Mouse (Mus musculus) small intestine, adult 2 months (tissue): ENCODE data around the gene Resf1.

Experiments used
- CTCF ChIP-seq: fragments of 200-500 bp; IDR thresholded peaks from 2 replicates; pipeline ENCODE4 v1.5.1; 2012; ENCODE audit warnings: low read depth, mild to moderate bottlenecking, control low read depth, inconsistent platforms, low read length, moderate library complexity, mixed read lengths; ENCODE audit not compliant: insufficient replicate concordance, insufficient read length; ENCODE audit errors: extremely low read depth
- POLR2A ChIP-seq: fragments of 200-500 bp; IDR thresholded peaks from 2 replicates; pipeline ENCODE4 v1.6.1; 2012; ENCODE audit warnings: low read depth, mild to moderate bottlenecking, control low read depth, inconsistent platforms, low read length, moderate library complexity

DNA sequence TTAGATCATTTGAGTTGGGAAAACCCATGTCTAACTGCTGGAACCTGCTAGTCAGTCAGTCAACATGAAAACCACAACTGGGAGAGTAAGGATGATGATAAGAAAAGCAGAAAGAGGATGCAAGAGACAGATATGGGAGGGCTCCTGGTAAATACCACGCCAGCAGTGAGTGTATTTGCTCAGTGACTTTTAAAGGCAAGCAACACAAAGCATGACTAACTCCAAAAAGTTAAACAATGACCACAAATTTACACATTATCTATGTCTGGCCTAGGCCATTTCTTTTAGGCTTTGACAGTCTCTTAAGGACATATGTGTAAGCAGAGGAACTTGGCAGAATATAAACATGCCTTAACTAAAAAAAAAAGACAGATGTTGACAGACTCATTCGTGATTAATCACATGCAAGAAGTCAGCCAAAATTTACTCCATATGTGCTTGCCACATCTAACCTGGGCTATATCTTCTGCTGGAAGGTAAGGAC, 30.9 kb upstream of the Resf1 start:
- TF ChIP-seq POLR2A: no peak
- TF ChIP-seq CTCF: no peak
